Mouse (Mus musculus) small intestine, adult 2 months (tissue): ENCODE data around the gene Bak1. TPM values are rescaled to one million over a fixed set of nuclear protein-coding genes. Genes with fewer than 3 reads are reported as not detected.

Experiments
- H3K27ac ChIP-seq: fragments of 200-500 bp; 2 replicates; pipeline ENCODE4 v1.5.1; 2012; ENCODE audit warnings: low read depth, low read length, control low read depth, inconsistent platforms; ENCODE audit not compliant: insufficient read depth
- H3K27me3 ChIP-seq: fragments of 200-500 bp; 2 replicates; pipeline ENCODE4 v1.6.1; 2012; ENCODE audit warnings: mild to moderate bottlenecking, moderate library complexity, low read length, inconsistent platforms; ENCODE audit not compliant: control insufficient read depth, insufficient read depth
- H3K36me3 ChIP-seq: fragments of 200-500 bp; 2 replicates; pipeline ENCODE4 v1.6.1; 2012; ENCODE audit warnings: mild to moderate bottlenecking, low read length, control low read depth, inconsistent platforms; ENCODE audit not compliant: control insufficient read depth, insufficient read depth
- H3K4me1 ChIP-seq: fragments of 200-500 bp; 2 replicates; pipeline ENCODE4 v1.6.1; 2012; ENCODE audit warnings: low read length, inconsistent platforms, mixed read lengths; ENCODE audit not compliant: control insufficient read depth, insufficient read depth, insufficient read length
- H3K4me3 ChIP-seq: fragments of 200-500 bp; 2 replicates; pipeline ENCODE4 v1.5.1; 2012; ENCODE audit warnings: low read depth, mild to moderate bottlenecking, control low read depth, inconsistent platforms, low read length, moderate library complexity
- CTCF ChIP-seq: fragments of 200-500 bp; IDR thresholded peaks from 2 replicates; pipeline ENCODE4 v1.5.1; 2012; ENCODE audit warnings: low read depth, mild to moderate bottlenecking, control low read depth, inconsistent platforms, low read length, moderate library complexity, mixed read lengths; ENCODE audit not compliant: insufficient replicate concordance, insufficient read length; ENCODE audit errors: extremely low read depth
- POLR2A ChIP-seq: fragments of 200-500 bp; IDR thresholded peaks from 2 replicates; pipeline ENCODE4 v1.6.1; 2012; ENCODE audit warnings: low read depth, mild to moderate bottlenecking, control low read depth, inconsistent platforms, low read length, moderate library complexity
- WGBS: fragments of 180-500 bp; shearing (Covaris S2); methylation state at CpG from one replicate; pipeline ENCODE4 v1.1.7; 2018; 5-methylcytosine and 5-hydroxymethylcytosine counted together
- polyA plus RNA-seq: library from polyadenylated mRNA; depleted of rRNA; stranded (reverse); fragments of >200 nt; gene quantifications from 2 replicates; pipeline ENCODE4 v1.2.3, GENCODE M21; 2012

Bak1 gene
- polyA plus RNA-seq, 1 experiment, result 265 TPM

GRCm38 (mm10) chr17:27032328-27032727 lies 3.5 kb upstream of the Bak1 start:
- no peak for TF ChIP-seq POLR2A
- TF ChIP-seq CTCF, result no peak
- Histone ChIP-seq H3K4me1 (peaks cover 5% of the 10 kb centered on the region), H3K4me3 (no peak overlapping the region), H3K36me3 (no peaks in the 10 kb centered on the region), H3K27ac (no peak overlapping the region), H3K27me3 (no peaks in the 10 kb centered on the region)
- 55% methylated on average over 7 of the region's 7 CpGs for WGBS

- TF ChIP-seq CTCF (no peak), POLR2A (no peak)
- no peaks in the 10 kb centered on the region for H3K27me3 ChIP-seq
- H3K36me3 ChIP-seq, result peaks cover 5% of the 10 kb centered on the region
- peaks cover 11% of the 10 kb centered on the region for H3K4me1 ChIP-seq
- no peak overlapping the region for H3K27ac ChIP-seq
- 94% methylated on average over 4 of the region's 4 CpGs for WGBS
- H3K4me3 ChIP-seq, result no peak overlapping the region
These were observed 2.1 kb upstream of the Bak1 start for GRCm38 (mm10) chr17:27030896-27031295.

- H3K27ac ChIP-seq, result no peak overlapping the region
- H3K36me3 ChIP-seq, result peaks cover 17% of the 10 kb centered on the region
- H3K4me3 ChIP-seq, result no peak overlapping the region
- H3K27me3 ChIP-seq, result no peaks in the 10 kb centered on the region
- TF ChIP-seq CTCF (no peak), POLR2A (no peak)
- WGBS, result 87% methylated on average over 14 of the region's 14 CpGs
- H3K4me1 ChIP-seq, result peaks cover 19% of the 10 kb centered on the region
These were observed 622 bp upstream of the Bak1 start for GRCm38 (mm10) chr17:27029431-27029830.

- Histone ChIP-seq H3K27ac (peak overlapping the region; percentile 96), H3K36me3 (peaks cover 27% of the 10 kb centered on the region), H3K4me3 (peak overlapping the region; percentile 83), H3K27me3 (no peaks in the 10 kb centered on the region), H3K4me1 (peaks cover 19% of the 10 kb centered on the region)
- under 1% methylated on average over 19 of the region's 19 CpGs for WGBS
- TF ChIP-seq CTCF (peak; percentile 80), POLR2A (peak; percentile 76; the same call in 1 of the 2 replicates)
These were observed 469 bp downstream of the Bak1 start for GRCm38 (mm10) chr17:27028284-27028795.

GRCm38 (mm10) chr17:27027460-27028283 lies 1.1 kb downstream of the Bak1 start:
- TF ChIP-seq CTCF (no peak), POLR2A (no peak; the same call in 1 of the 2 replicates)
- H3K4me1 ChIP-seq, result peaks cover 18% of the 10 kb centered on the region
- WGBS, result 2% methylated on average over 12 of the region's 12 CpGs
- peak overlapping the region; percentile 96 for H3K27ac ChIP-seq
- H3K27me3 ChIP-seq, result no peaks in the 10 kb centered on the region
- peak overlapping the region; percentile 83 for H3K4me3 ChIP-seq
- peaks cover 32% of the 10 kb centered on the region for H3K36me3 ChIP-seq

GRCm38 (mm10) chr17:27025951-27026350 lies 2.9 kb downstream of the Bak1 start:
- peaks cover 49% of the 10 kb centered on the region for H3K36me3 ChIP-seq
- no peaks in the 10 kb centered on the region for H3K27me3 ChIP-seq
- peaks cover 18% of the 10 kb centered on the region for H3K4me1 ChIP-seq
- H3K27ac ChIP-seq, result peak overlapping the region; percentile 83
- H3K4me3 ChIP-seq, result no peak overlapping the region
- 92% methylated on average over 3 of the region's 3 CpGs for WGBS
- TF ChIP-seq POLR2A (no peak), CTCF (no peak)

- Histone ChIP-seq H3K36me3 (peaks cover 54% of the 10 kb centered on the region), H3K4me3 (peak overlapping the region; percentile 22; the same call in 1 of the 2 replicates), H3K4me1 (peaks cover 18% of the 10 kb centered on the region), H3K27ac (peak overlapping the region; percentile 92), H3K27me3 (no peaks in the 10 kb centered on the region)
- TF ChIP-seq CTCF (no peak), POLR2A (no peak)
- WGBS, result 73% methylated on average over 17 of the region's 17 CpGs
These were observed 3.4 kb downstream of the Bak1 start for GRCm38 (mm10) chr17:27025326-27025902.
